Mouse (Mus musculus): ENCODE measurements around the gene Olfr847.

The Olfr847 gene

DNA sequence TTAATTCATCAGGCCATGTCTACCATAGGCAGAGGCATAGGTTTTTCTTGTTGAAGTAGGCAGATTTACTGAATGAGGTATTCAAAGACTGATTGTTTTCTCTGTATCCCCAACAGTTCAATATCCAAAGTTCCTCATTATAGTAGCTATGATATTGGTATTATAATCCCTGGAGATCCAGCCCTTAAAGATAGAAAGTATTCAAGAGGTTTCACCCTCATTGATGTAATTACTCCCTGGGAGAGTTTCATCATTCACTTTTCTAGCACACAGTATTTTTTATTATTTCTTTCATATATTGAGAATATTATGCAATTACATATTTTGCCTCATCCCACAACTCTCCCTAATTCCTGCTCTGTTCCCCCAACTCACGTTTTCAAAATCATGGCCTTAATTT is at the start of gene Olfr847:
Gene Olfr847, minus strand, starts transcription at position 101 of the 400 bp plus-strand sequence.
- DNase-seq (ENCODE audit: low spot score in 2 of 2) = no peak

DNA sequence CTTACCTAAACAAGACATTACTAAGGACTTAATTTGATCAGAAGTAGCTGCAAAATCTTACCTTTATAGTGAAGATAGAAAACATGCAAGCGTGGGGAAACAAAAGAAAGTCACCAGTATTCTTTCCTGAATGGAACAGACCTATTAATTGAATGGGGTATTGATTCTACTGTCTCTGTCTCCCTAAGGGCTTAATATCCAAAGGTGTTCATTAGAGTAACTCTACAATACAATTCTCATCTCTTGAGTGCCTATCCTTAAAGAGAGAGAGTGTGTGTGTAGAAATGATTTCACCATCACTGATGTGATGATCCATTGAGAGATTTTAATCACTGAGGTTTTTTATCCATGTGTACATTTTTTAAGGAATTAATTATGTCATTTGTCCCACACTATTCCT is 14.6 kb downstream of the Olfr847 start, which contains the start of gene Olfr846:
Gene Olfr846, minus strand, starts transcription at position 101 of the 400 bp plus-strand sequence.
- DNase-seq (ENCODE audit: low spot score in 2 of 2) = no peak

DNA sequence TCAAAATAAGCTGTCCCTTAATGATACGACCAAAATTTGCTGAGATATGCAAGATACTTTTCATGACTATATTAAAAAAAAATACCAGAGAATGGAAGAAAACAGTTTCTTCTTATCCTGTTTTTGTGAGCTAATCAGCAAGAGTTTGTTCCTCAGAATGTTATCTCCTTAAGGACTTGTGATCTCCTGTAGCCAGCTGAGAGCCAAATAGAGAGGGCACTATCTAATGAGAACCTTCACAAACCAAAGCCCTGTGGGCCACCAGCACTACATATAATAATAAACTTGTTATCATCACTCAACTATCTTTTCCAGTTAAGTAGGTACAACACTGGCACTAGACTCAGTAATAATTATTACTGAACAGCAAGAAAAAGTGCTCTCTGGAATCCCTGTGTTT is 42.3 kb downstream of the Olfr847 start, which contains the start of gene Olfr845:
Gene Olfr845, plus strand, starts transcription at position 301 of the 400 bp plus-strand sequence.
- no peak for DNase-seq (ENCODE audit: low spot score in 2 of 2)

All from urinary bladder, postnatal 4 days (tissue).